Mouse (Mus musculus): ENCODE measurements at regions not wholly inside any gene's neighbourhood (a gene's known extent, or its start where the extent isn't known, plus 50 kb on each side); places are given as distances from the start of the nearest gene placed in this dataset.

DNA sequence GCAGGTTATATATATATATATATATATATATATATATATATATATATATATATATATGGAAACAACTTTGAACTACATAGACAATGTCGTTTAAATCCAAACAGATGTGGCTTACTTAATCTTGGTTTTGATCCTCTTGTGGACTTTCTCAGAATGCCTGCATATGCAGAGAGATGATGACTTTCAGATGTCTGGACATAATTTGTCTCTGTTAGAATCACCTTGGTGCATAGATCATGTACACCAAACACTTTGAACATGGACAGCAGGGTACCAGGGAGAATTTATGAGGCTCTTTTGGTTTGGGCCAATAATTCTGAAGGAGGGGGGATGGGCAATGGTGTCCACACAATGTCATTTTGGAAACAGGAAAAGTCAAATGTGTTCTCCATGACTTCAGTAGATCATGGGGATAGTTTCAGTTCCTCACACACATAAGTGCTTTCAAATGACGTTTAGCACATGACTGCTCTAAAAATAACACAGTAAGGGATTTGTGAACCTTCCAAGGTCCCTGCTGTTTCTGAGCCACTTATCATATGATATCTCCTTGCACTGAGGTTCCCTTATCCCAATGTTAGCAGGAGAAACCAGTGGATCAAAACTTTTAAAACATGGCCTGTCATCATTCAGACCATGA is 177.4 kb upstream of the Pdzrn3 start:
- H3K4me2 ChIP-seq (replicated peaks): no peak overlapping the region
- ATAC-seq (ENCODE audit: low FRiP score, low read depth): no peak
- H3K9ac ChIP-seq: no peak overlapping the region
- no peak overlapping the region for H3K27ac ChIP-seq
- peaks cover 3% of the 10 kb centered on the region; the same call in 1 of the 2 replicates for H3K4me1 ChIP-seq
- 76% methylated on average over 2 of the region's 2 CpGs for WGBS
- no peaks in the 10 kb centered on the region for H3K27me3 ChIP-seq (replicated peaks)
- no peaks in the 10 kb centered on the region for H3K9me3 ChIP-seq
- H3K36me3 ChIP-seq: no peaks in the 10 kb centered on the region
- H3K4me3 ChIP-seq: no peak overlapping the region

DNA sequence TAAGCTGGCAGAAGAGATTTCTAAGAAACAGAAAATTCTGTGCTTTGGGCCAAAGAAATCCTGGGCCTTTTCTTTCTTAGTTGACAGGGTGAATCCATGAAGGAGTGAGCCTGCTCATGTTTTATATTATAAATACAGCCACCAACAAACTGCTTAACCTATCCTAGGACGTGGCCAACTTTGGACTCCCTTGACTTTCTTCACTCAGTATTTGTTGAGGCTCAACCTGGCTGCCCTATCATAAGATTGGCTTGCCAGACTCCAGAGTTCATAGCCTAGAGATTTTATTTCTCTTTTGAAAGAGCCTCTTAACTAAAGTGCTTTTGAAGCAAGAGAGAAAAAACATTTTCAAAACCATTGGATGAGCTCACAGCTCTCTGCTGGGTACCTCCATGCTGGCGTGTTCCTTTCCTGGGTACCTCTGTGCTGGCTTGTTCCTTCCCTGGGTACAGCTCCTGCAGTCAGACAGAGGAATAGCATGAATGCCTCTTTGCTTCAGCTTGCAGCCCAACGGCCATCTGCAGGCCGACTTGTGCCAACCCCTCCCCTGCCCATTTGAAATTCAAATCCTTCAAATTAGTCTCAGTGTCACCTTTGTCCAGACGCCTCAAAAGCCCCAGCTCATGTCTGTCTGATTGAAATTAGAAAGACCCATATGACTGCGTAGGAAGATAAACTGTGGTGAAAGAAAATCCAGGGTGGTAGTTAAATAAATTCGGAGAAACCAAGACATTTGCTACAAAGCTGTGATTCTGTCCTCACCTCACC is 173.0 kb upstream of the Pdzrn3 start:
- Histone ChIP-seq H3K4me2 (replicated peaks) (no peak overlapping the region), H3K4me3 (no peak overlapping the region), H3K27ac (no peak overlapping the region), H3K36me3 (no peaks in the 10 kb centered on the region), H3K9ac (no peak overlapping the region), H3K27me3 (replicated peaks) (no peaks in the 10 kb centered on the region), H3K4me1 (peaks cover 3% of the 10 kb centered on the region; the same call in 1 of the 2 replicates), H3K9me3 (no peaks in the 10 kb centered on the region)
- ATAC-seq (ENCODE audit: low FRiP score, low read depth): peak; percentile 85
- 21% methylated on average over 7 of the region's 7 CpGs for WGBS

DNA sequence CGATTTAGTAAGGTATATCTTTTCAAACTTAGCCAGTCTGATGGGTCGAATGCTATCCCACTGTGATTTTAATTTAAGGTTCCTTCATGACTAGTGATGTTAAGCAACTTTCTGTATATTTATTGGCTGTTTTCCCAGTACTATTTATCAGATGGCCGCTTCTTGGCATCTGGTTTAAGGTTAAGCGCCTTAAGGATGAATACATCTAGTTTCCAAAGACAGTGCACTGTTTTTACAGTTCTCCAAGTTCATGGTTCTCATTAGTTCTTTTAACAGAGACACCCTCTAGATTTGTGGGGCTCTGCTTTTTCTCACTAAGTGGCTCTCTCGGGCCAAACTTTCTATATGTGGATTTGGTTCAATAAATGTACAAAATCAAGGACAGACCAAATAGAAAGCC is 159.9 kb upstream of the Pdzrn3 start:
- Histone ChIP-seq H3K36me3 (no peaks in the 10 kb centered on the region), H3K9ac (no peak overlapping the region), H3K4me1 (no peaks in the 10 kb centered on the region), H3K27me3 (replicated peaks) (no peaks in the 10 kb centered on the region), H3K4me2 (replicated peaks) (no peak overlapping the region), H3K4me3 (no peak overlapping the region), H3K27ac (no peak overlapping the region), H3K9me3 (no peaks in the 10 kb centered on the region; the same call in 1 of the 2 replicates)
- ATAC-seq (ENCODE audit: low FRiP score, low read depth): no peak
- WGBS: 93% methylated on average over 5 of the region's 5 CpGs

DNA sequence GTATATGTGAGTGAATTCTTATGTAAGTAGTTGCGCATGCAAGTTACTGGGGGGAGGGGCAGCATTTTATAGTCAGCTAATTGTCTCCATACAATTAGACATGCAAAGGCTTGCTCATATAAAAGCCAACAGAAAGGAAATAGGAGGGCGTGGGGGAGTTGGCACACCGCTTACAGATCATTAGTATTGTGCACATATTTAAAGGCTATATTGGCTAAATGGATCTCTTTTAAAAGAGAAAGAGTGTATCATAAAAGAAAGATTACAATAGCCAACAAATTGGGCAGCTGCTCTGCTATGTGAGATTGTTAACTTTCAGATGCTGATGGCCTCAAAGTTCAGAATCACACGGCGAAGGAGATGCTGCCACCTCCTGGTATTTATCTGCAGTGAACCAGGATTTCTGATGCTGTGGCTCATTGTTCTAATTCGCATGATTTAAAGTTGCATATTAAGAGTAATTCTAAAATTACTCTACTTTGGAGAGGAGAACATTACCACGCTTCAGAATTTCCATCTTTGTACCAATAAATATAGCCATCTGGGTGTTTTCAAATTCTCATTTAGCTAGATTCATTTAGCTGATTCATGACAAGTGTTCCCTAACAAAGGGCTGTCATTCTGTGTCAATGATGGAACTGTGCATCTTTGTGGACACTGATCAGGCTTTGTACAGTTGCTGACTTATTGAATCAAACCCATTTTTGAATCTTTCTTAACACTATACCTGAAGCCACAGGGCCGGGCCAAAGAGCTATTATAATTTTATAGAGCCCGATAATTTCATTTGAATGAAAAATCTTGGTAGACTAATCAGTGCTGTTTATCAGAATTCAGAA is 156.7 kb upstream of the Pdzrn3 start:
- WGBS: 36% methylated on average over 9 of the region's 9 CpGs
- no peaks in the 10 kb centered on the region for H3K27me3 ChIP-seq (replicated peaks)
- ATAC-seq (ENCODE audit: low FRiP score, low read depth): peak; percentile 61; the same call in 1 of the 2 replicates

DNA sequence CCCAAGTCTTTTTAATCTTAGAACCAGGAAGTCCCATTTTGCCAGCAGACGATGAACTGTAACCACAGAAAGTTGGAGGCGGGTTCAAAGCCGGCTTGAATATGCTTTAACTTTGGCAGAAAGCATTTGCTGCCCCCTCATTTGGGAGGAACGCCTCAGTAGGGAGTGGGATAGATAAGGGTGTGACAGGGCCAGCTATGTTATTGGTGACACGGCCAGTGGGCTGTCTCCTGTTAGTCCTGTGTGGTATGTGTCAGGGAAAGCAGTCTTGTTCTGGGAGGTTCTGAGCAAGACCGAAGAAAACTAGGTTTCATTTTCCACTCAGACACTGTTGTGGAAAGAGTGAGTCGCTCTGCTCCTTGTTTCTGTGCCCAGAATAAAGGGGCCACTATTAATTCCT is 154.7 kb upstream of the Pdzrn3 start:
- no peak for ATAC-seq (ENCODE audit: low FRiP score, low read depth)
- 63% methylated on average over 7 of the region's 7 CpGs for WGBS
- no peaks in the 10 kb centered on the region for H3K36me3 ChIP-seq
- H3K9ac ChIP-seq: no peak overlapping the region
- H3K4me3 ChIP-seq: no peak overlapping the region
- no peaks in the 10 kb centered on the region for H3K9me3 ChIP-seq
- no peak overlapping the region for H3K4me2 ChIP-seq (replicated peaks)
- no peaks in the 10 kb centered on the region for H3K4me1 ChIP-seq
- no peak overlapping the region for H3K27ac ChIP-seq
- H3K27me3 ChIP-seq (replicated peaks): no peaks in the 10 kb centered on the region

More for the DNA sequence above, 156.7 kb upstream of the Pdzrn3 start:
- no peak overlapping the region for H3K4me3 ChIP-seq
- no peaks in the 10 kb centered on the region for H3K36me3 ChIP-seq
- H3K4me1 ChIP-seq: no peaks in the 10 kb centered on the region
- H3K9ac ChIP-seq: no peak overlapping the region
- no peak overlapping the region for H3K27ac ChIP-seq
- no peaks in the 10 kb centered on the region for H3K9me3 ChIP-seq
- H3K4me2 ChIP-seq (replicated peaks): no peak overlapping the region

DNA sequence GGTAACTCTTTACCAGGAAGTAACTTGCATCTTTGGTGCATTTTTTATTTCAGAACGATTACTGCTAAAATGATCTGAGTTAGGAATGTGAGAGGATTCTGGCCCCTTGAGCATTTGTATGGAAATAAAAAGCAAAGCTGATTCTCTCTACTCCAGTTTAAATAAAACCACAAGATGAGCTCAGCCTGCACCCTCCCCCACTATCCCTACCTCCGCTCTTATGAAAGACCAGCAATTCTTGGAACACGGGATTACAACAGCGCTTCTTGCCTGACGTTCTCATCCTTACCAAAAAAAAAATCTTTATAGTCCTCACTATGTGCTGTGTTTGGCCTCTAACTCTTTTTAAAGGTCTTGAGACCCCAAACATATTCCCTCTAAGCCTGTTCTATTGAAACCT is 154.2 kb upstream of the Pdzrn3 start:
- 82% methylated on average over 5 of the region's 5 CpGs for WGBS

DNA sequence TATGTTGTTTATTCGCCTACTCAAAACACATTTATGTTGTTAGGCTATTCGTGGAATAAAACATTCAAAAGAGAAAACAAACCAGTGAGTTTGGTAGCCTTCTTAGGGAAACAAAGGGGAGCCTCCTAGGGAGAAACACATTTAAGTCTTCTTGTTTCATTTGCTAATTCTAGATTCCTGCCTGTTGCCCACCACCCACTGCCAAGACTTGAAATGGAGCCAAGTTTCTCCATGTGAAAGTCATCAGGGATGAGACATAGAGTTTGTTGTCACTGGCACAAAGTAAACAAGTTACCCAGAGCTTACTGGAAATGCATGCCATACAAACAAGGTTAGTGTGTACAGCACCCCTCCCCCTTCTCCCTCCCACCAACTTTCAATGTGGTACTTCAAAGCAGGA is 147.4 kb upstream of the Pdzrn3 start:
- Histone ChIP-seq H3K36me3 (no peaks in the 10 kb centered on the region), H3K4me2 (replicated peaks) (no peak overlapping the region), H3K9ac (no peak overlapping the region), H3K4me3 (no peak overlapping the region), H3K4me1 (no peaks in the 10 kb centered on the region), H3K27ac (no peak overlapping the region), H3K9me3 (no peaks in the 10 kb centered on the region), H3K27me3 (replicated peaks) (no peaks in the 10 kb centered on the region)
- ATAC-seq (ENCODE audit: low FRiP score, low read depth): no peak
- 59% methylated on average over 2 of the region's 2 CpGs for WGBS

More for the DNA sequence above, 154.2 kb upstream of the Pdzrn3 start:
- no peaks in the 10 kb centered on the region for H3K4me1 ChIP-seq
- H3K4me2 ChIP-seq (replicated peaks): no peak overlapping the region
- H3K27me3 ChIP-seq (replicated peaks): no peaks in the 10 kb centered on the region
- ATAC-seq (ENCODE audit: low FRiP score, low read depth): no peak
- no peak overlapping the region for H3K9ac ChIP-seq
- no peak overlapping the region for H3K27ac ChIP-seq
- no peaks in the 10 kb centered on the region for H3K9me3 ChIP-seq
- no peaks in the 10 kb centered on the region for H3K36me3 ChIP-seq
- H3K4me3 ChIP-seq: no peak overlapping the region

DNA sequence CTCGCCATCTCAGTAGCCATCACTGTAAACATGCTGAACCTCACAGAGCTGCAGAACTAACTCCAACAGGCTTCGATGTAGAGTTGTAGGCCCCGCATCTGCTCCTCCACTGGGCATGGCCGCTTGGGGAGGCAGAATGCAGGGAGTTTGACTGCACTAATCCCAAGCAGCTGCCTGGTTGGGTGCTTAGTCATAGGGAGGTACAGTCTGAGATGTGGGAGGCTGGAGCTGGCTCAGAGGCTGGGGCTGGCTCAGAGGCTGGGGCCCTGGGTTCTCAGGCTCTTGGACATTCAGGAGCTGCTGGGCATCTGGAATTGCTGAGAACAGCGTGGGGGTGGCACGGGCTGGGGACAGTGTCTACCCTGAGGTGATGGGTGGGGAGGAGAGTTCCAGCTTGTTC is 143.6 kb upstream of the Pdzrn3 start:
- 94% methylated on average over 6 of the region's 6 CpGs for WGBS
- Histone ChIP-seq H3K4me2 (replicated peaks) (no peak overlapping the region), H3K9ac (no peak overlapping the region), H3K4me1 (peaks cover 3% of the 10 kb centered on the region; the same call in 1 of the 2 replicates), H3K9me3 (no peaks in the 10 kb centered on the region), H3K27me3 (replicated peaks) (no peaks in the 10 kb centered on the region), H3K27ac (no peak overlapping the region), H3K4me3 (no peak overlapping the region), H3K36me3 (no peaks in the 10 kb centered on the region)
- no peak for ATAC-seq (ENCODE audit: low FRiP score, low read depth)

DNA sequence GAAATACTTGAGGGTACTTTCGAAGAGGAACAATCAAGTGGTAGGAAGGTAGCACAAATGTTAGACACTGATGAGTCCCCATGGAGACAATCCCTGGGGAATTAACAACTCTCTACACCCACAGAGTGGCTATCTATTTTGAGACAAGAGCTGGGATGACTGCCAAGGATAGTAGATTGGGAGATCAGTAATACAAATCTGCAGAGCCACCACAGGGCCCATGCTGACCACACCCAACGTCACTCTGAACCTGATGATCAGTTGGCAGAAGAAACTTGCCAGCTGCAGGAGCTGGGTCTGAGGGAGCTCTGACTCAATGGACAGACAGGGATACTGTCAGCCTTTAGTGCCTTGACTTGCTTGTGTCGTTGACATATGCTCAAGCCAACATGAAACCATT is 143.1 kb upstream of the Pdzrn3 start:
- H3K9me3 ChIP-seq: no peaks in the 10 kb centered on the region
- H3K9ac ChIP-seq: no peak overlapping the region
- ATAC-seq (ENCODE audit: low FRiP score, low read depth): no peak
- H3K4me2 ChIP-seq (replicated peaks): no peak overlapping the region
- 89% methylated on average over 3 of the region's 3 CpGs for WGBS
- H3K4me3 ChIP-seq: no peak overlapping the region
- peaks cover 3% of the 10 kb centered on the region; the same call in 1 of the 2 replicates for H3K4me1 ChIP-seq
- no peaks in the 10 kb centered on the region for H3K36me3 ChIP-seq
- no peaks in the 10 kb centered on the region for H3K27me3 ChIP-seq (replicated peaks)
- H3K27ac ChIP-seq: no peak overlapping the region

DNA sequence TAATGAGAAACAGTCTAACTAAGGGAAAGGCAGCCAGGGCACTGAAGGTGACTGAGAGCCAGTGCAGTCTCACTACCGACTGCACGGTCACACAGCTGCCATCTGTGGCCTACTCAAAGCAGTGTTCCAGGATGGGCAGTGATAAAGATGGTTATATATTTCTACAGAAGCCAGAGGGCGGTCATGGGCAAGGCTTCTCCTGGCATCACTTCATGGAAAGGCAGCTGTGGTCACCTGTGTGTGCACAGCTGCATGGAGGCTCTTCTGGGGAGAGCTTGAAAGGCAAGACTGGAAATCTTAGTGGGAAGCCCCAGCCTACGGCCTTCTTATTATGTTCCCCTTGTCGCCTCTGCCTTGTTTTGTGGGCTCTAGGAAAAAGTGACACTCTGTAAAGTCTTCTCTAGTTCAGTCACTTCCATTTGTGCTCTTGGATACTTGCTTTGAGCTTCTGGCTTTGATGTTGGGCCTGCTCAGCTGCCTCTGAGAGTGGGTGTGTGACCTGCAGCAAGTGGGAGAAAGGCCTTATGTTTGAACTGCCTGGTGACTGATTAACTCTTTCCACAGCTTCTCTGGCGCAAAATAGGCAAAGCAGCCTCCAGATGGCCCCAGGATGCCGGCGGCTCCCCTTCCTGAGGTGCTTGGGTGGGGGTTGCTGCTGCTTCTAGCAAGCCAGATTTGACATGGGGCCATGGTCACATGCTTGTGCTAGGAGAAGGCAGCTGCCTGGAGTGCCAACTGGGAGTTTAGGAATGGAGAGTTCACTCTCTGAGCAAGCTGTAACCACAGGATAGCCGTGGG is 141.4 kb upstream of the Pdzrn3 start:
- peaks cover 3% of the 10 kb centered on the region; the same call in 1 of the 2 replicates for H3K4me1 ChIP-seq
- no peaks in the 10 kb centered on the region for H3K9me3 ChIP-seq
- no peak overlapping the region for H3K9ac ChIP-seq
- no peaks in the 10 kb centered on the region for H3K36me3 ChIP-seq
- no peak for ATAC-seq (ENCODE audit: low FRiP score, low read depth)
- H3K4me2 ChIP-seq (replicated peaks): no peak overlapping the region
- H3K27me3 ChIP-seq (replicated peaks): no peaks in the 10 kb centered on the region
- no peak overlapping the region for H3K4me3 ChIP-seq
- H3K27ac ChIP-seq: no peak overlapping the region
- WGBS: 49% methylated on average over 9 of the region's 9 CpGs

DNA sequence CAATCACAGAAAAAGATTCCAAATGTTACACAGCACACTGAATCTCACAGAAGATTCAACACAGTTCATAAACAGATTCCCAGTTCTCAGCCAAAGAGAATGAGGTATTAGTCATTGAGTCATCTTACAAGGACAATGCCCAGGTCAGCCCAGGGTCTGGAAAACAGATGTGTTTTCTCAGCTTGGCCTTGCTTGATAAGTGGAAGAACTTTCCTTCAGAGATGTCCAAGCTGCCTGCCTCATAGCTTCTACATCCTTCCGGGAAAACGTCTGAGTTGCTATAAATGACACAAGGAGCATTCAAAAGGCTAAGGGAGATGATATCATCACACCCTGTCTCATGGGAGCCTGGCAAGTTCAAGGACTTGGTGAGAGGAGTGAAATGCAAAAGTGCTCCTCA is 139.9 kb upstream of the Pdzrn3 start:
- Histone ChIP-seq H3K27ac (no peak overlapping the region), H3K36me3 (no peaks in the 10 kb centered on the region), H3K27me3 (replicated peaks) (no peaks in the 10 kb centered on the region), H3K4me1 (peaks cover 3% of the 10 kb centered on the region; the same call in 1 of the 2 replicates), H3K9ac (no peak overlapping the region), H3K4me2 (replicated peaks) (no peak overlapping the region), H3K4me3 (no peak overlapping the region), H3K9me3 (no peaks in the 10 kb centered on the region)
- 77% methylated on average over 2 of the region's 2 CpGs for WGBS
- no peak for ATAC-seq (ENCODE audit: low FRiP score, low read depth)
